ENCODE assay signal across 9 mouse cellular contexts in genomic region chr6:56362650-56363049, GRCm38 (mm10).
DNase-seq lines count a peak whose midpoint lies in the region; ATAC-seq and TF ChIP-seq lines count a peak whose summit lies in the region.
"Had no signal": no experiment of that assay in that cellular context is flagged by ENCODE, and none has a peak within 500 bp of the region (broad histone marks: within the 10 kb centered on the region; RNA-seq: fewer than 3 reads in every experiment).

No protein-coding gene starts in this region.

- peaks cover 2% of the 10 kb centered on the region; the same call in 1 of the 2 replicates for H3K36me3 ChIP-seq in heart, adult 2 months (ENCODE audit: control insufficient read depth, insufficient read depth, low read length)
- no peaks in the 10 kb centered on the region for H3K36me3 ChIP-seq in embryonic facial prominence, embryonic 12.5 days
- H3K36me3 ChIP-seq in midbrain, embryonic 13.5 days: no peaks in the 10 kb centered on the region
- H3K36me3 ChIP-seq: liver, embryonic 15.5 days had no signal

- DNase-seq in heart, adult 2 months: peak; percentile 13 to 34
- no peak for DNase-seq in heart, adult 8-10 months (ENCODE audit: low spot score)
- peak; percentile 36 to 44 for DNase-seq in heart, postnatal 10 days
- DNase-seq in ovary, adult 18-20 months (ENCODE audit: low spot score): no peak
- no peak for DNase-seq in left cerebral cortex, adult 9 months (ENCODE audit: low spot score in 2 of 2)
- DNase-seq in frontal cortex, postnatal 10 days (ENCODE audit: low spot score in 2 of 2): no peak

- H3K9me3 ChIP-seq in embryonic facial prominence, embryonic 12.5 days: no peaks in the 10 kb centered on the region
- H3K9me3 ChIP-seq in midbrain, embryonic 13.5 days: no peaks in the 10 kb centered on the region
- H3K9me3 ChIP-seq: liver, embryonic 15.5 days had no signal

- no peaks in the 10 kb centered on the region for H3K27me3 ChIP-seq in heart, adult 2 months (ENCODE audit: control insufficient read depth, insufficient read depth, low read length)
- peaks cover 22% of the 10 kb centered on the region; the same call in 1 of the 2 replicates for H3K27me3 ChIP-seq in embryonic facial prominence, embryonic 12.5 days
- H3K27me3 ChIP-seq in midbrain, embryonic 13.5 days: no peaks in the 10 kb centered on the region

- no peak for TF ChIP-seq CTCF in heart, adult 2 months (IDR thresholded peaks at IDR 0.05)

- no peak overlapping the region for H3K9ac ChIP-seq in heart, adult 2 months (ENCODE audit: low read depth, low read length)
- H3K9ac ChIP-seq in embryonic facial prominence, embryonic 12.5 days: no peak overlapping the region
- no peak overlapping the region for H3K9ac ChIP-seq in midbrain, embryonic 13.5 days (replicated peaks)
- H3K9ac ChIP-seq: liver, embryonic 15.5 days had no signal

- H3K4me2 ChIP-seq in embryonic facial prominence, embryonic 12.5 days (replicated peaks): peak overlapping the region; percentile 72
- H3K4me2 ChIP-seq in midbrain, embryonic 13.5 days (replicated peaks): peak overlapping the region; percentile 83
- H3K4me2 ChIP-seq: liver, embryonic 15.5 days had no signal

- ATAC-seq in embryonic facial prominence, embryonic 12.5 days (ENCODE audit: insufficient number of reproducible peaks, insufficient read depth, low FRiP score, low TSS enrichment): peak; percentile 70; the same call in 1 of the 2 replicates
- peak; percentile 77 for ATAC-seq in midbrain, embryonic 13.5 days

- no peaks in the 10 kb centered on the region for H3K79me2 ChIP-seq in heart, adult 2 months (replicated peaks; ENCODE audit: control insufficient read depth, insufficient read depth, low read length)

- intact Hi-C loops in heart, adult 2 months (cut with DNase I): no loop called here
- intact Hi-C loops in heart, postnatal 10 days (cut with DNase I): loop anchor here (10.0 kb wide), 1 partner anchor 288 kb away; no protein-coding TSS in a partner anchor

- TF ChIP-seq POLR2A in heart, adult 2 months (IDR thresholded peaks at IDR 0.05; ENCODE audit: insufficient read depth, low read depth, low read length): no peak

- H3K4me1 ChIP-seq in heart, adult 2 months (ENCODE audit: control insufficient read depth, insufficient read depth, low read length): no peaks in the 10 kb centered on the region; the same call in 1 of the 2 replicates
- peaks cover 8% of the 10 kb centered on the region; the same call in 1 of the 2 replicates for H3K4me1 ChIP-seq in embryonic facial prominence, embryonic 12.5 days
- peaks cover 24% of the 10 kb centered on the region for H3K4me1 ChIP-seq in midbrain, embryonic 13.5 days (replicated peaks)
- H3K4me1 ChIP-seq: liver, embryonic 15.5 days had no signal

- WGBS in heart, adult 2 months: 6% methylated on average over 5 of the region's 5 CpGs
- 2% methylated on average over 5 of the region's 5 CpGs for WGBS in embryonic facial prominence, embryonic 12.5 days
- 2% methylated on average over 5 of the region's 5 CpGs for WGBS in midbrain, embryonic 13.5 days

- no peak overlapping the region for H3K27ac ChIP-seq in heart, adult 2 months
- no peak overlapping the region for H3K27ac ChIP-seq in embryonic facial prominence, embryonic 12.5 days
- H3K27ac ChIP-seq in midbrain, embryonic 13.5 days: no peak overlapping the region
- H3K27ac ChIP-seq: liver, embryonic 15.5 days had no signal

- H3K4me3 ChIP-seq in heart, adult 2 months: no peak overlapping the region
- peak overlapping the region; percentile 38; the same call in 1 of the 2 replicates for H3K4me3 ChIP-seq in embryonic facial prominence, embryonic 12.5 days
- peak overlapping the region; percentile 53 for H3K4me3 ChIP-seq in midbrain, embryonic 13.5 days (replicated peaks)
- H3K4me3 ChIP-seq: liver, embryonic 15.5 days had no signal

- no peak for TF ChIP-seq EP300 in heart, adult 2 months (IDR thresholded peaks at IDR 0.05; ENCODE audit: insufficient read depth, low read depth, low read length)

Comparison
In these comparisons a context has a peak if more than half of its experiments do, and no peak if none do; other contexts are left out.
1. DNase-seq: peak in heart, adult 2 months (2 of 2) and heart, postnatal 10 days (2 of 2); none in heart, adult 8-10 months (single experiment), ovary, adult 18-20 months (single experiment), left cerebral cortex, adult 9 months (0 of 2) and frontal cortex, postnatal 10 days (0 of 2).